Mouse (Mus musculus) Patski (cell line): ENCODE measurements around the gene Rapgef4. TPM values are rescaled to one million over a fixed set of nuclear protein-coding genes. Genes with fewer than 3 reads are reported as not detected.

Source experiments
- ATAC-seq: fragments of 100-300 bp; one replicate; pipeline ENCODE4 v1.8.0; 2021
- CTCF ChIA-PET: fragments of 350-600 bp; sonication (Branson Sonifier 250); formaldehyde crosslinking; loops from one replicate; lab custom pipeline; 2022; ENCODE audit warnings: inconsistent platforms; lab: Charles Lee
- POLR2A ChIA-PET: fragments of 350-600 bp; sonication (Branson Sonifier 250); formaldehyde crosslinking; loops from one replicate; lab custom pipeline; 2022; ENCODE audit warnings: antibody characterized with exemption, inconsistent platforms; lab: Charles Lee
- DNase-seq: peaks from one replicate; pipeline ENCODE4 v3.0.0-alpha.2; 2011; ENCODE audit warnings: low read depth, low spot score
- H3K27me3 ChIP-seq: fragments of 371-371 bp; one replicate; pipeline ENCODE4 v1.5.1; 2021
- CTCF ChIP-seq: fragments of 100-300 bp; IDR thresholded peaks from one replicate; pipeline ENCODE4 v1.5.1; 2021
- in situ Hi-C: fragments of 300-500 bp; cut with MboI; formaldehyde crosslinking; loops from 3 replicates; pipeline ENCODE4 v1.11.1; 2018; ENCODE audit warnings: low pct_unique_long_range_greater_than_20kb, mixed read lengths
- polyA plus RNA-seq: library from polyadenylated mRNA; unstranded; gene quantifications from one replicate; pipeline ENCODE4 v1.2.3, GENCODE M21; 2021

The Rapgef4 gene
- polyA plus RNA-seq, 1 experiment from 2014 or later = 0.23 TPM

GRCm38 (mm10) chr2:72241714-72242472, 260.9 kb downstream of the Rapgef4 start:
- no peak for TF ChIP-seq CTCF
- H3K27me3 ChIP-seq = no peaks in the 10 kb centered on the region
- POLR2A ChIA-PET = no interaction called here
- ATAC-seq = no peak
- in situ Hi-C loops = no loop called here
- DNase-seq = no peak
- CTCF ChIA-PET = interaction anchor here (1.4 kb wide), 1 partner anchor 9 kb away, joined by 3 read pairs; no protein-coding TSS in a partner anchor

DNA sequence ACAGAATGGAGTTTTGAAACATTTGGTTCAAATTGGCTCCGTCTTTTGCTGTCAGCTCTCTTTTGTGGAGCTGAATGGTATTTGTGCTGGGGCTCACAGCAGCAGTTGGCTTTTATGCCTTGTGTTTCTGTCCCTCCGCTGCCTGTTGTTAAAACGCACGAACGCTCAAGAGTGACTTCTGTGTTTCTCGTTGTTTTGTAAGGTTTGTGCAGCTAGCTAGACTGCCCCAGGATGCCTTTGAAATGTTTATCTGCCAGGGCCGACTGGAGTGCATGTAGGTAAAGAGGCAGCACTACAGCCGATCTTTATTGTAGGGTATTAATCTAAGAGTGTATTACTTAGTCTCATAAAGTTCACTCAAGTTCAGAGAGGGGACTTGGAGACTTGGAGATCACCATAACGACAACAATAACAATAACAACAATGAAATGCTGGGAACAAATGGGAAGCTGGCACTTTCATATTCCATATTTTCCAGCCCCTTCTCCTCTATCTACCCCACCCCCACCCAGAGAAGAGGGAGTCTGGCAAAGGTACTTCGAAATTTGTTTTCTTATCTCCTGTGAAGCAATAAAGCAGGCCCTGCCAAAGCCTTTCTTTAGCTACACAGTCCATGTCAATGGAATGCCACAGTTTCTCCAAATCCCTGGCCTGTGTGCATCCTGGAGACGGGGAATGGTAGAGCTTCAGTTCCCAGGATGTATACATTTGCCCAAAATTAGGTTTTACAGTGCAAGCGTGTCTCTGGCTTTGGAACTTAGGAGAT, 262.1 kb downstream of the Rapgef4 start:
- in situ Hi-C loops = no loop called here
- DNase-seq = no peak
- no peak for TF ChIP-seq CTCF
- H3K27me3 ChIP-seq = no peaks in the 10 kb centered on the region
- ChIA-PET POLR2A (no interaction called here), CTCF (interaction anchor here (1.4 kb wide), 1 partner anchor 8 kb away, joined by 3 read pairs; no protein-coding TSS in a partner anchor)
- no peak for ATAC-seq

GRCm38 (mm10) chr2:72245631-72246030, 264.6 kb downstream of the Rapgef4 start:
- in situ Hi-C loops = no loop called here
- DNase-seq (no peak), ATAC-seq (no peak)
- ChIA-PET CTCF (interaction anchor here (1.0 to 3.2 kb wide), 4 partner anchors 11 to 144 kb away, joined by 3 to 8 read pairs (median 4); no protein-coding TSS in a partner anchor), POLR2A (no interaction called here)
- TF ChIP-seq CTCF = no peak
- no peaks in the 10 kb centered on the region for H3K27me3 ChIP-seq

DNA sequence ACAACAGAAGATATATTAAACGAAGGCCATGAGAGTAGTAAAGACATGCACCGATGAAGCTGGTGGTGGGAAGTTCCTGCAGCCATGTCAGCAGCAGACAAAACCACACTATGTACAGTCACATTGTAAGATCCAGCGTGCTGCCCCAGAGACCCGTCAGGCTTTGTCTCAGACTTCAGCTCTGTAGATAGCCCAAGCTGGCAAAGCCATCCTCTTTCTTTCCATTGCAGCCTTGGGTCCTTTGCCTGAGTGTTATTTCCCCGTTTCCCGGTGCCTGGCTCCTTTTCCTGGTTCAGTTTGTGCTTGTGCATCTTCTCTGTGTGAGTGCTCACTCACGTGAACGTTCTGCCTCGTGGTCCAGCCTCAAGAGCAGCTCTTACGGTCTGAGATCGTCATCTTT, 265.3 kb downstream of the Rapgef4 start:
- CTCF ChIA-PET = interaction anchor here (1.0 to 3.2 kb wide), 3 partner anchors 12 to 143 kb away, joined by 3 to 8 read pairs (median 4); no protein-coding TSS in a partner anchor
- no peak for ATAC-seq
- POLR2A ChIA-PET = no interaction called here
- no peak for DNase-seq
- TF ChIP-seq CTCF = no peak
- H3K27me3 ChIP-seq = no peaks in the 10 kb centered on the region
- in situ Hi-C loops = no loop called here

- POLR2A ChIA-PET = no interaction called here
- no peak for TF ChIP-seq CTCF
- in situ Hi-C loops = no loop called here
Observed at GRCm38 (mm10) chr2:72247819-72248218, 266.8 kb downstream of the Rapgef4 start.

GRCm38 (mm10) chr2:72252510-72253505, 271.8 kb downstream of the Rapgef4 start:
- peaks cover 5% of the 10 kb centered on the region for H3K27me3 ChIP-seq
- no peak for TF ChIP-seq CTCF
- in situ Hi-C loops = no loop called here
- no peak for DNase-seq
- ChIA-PET POLR2A (no interaction called here), CTCF (no interaction called here)
- ATAC-seq = no peak

More at GRCm38 (mm10) chr2:72247819-72248218, 266.8 kb downstream of the Rapgef4 start:
- DNase-seq = no peak
- no peak for ATAC-seq
- H3K27me3 ChIP-seq = no peaks in the 10 kb centered on the region
- CTCF ChIA-PET = interaction anchor here (3.2 kb wide), 1 partner anchor 13 kb away, joined by 8 read pairs; no protein-coding TSS in a partner anchor

DNA sequence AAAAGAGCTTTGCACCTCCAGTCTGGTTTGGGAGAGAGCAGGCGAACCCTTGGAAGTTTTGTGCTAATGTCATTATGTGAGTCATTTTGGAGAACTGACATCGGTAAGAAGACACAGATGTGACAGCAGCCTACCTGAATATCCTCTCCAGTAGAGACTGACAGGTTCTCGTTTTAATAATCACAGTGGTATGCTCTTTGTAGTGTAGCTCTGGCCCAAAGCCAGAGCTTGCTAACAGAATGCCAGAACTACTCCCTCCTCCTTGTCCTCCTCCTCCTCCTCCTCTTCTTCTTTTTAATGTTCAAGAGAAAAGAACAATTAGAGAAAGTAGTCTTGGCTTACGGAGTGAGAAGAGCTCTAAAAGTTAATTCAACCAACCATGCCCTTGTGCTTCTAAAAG, 272.8 kb downstream of the Rapgef4 start:
- ChIA-PET CTCF (interaction anchor here (0.9 kb wide), 1 partner anchor 18 kb away, joined by 4 read pairs; no protein-coding TSS in a partner anchor), POLR2A (interaction anchor here (0.6 kb wide), 2 partner anchors 9 to 1159 kb away, joined by 3 read pairs; no protein-coding TSS in a partner anchor)
- H3K27me3 ChIP-seq = peaks cover 5% of the 10 kb centered on the region
- DNase-seq (no peak), ATAC-seq (no peak)
- in situ Hi-C loops = no loop called here
- no peak for TF ChIP-seq CTCF

- no peak for DNase-seq
Observed at GRCm38 (mm10) chr2:72254813-72255582, 274.0 kb downstream of the Rapgef4 start.

DNA sequence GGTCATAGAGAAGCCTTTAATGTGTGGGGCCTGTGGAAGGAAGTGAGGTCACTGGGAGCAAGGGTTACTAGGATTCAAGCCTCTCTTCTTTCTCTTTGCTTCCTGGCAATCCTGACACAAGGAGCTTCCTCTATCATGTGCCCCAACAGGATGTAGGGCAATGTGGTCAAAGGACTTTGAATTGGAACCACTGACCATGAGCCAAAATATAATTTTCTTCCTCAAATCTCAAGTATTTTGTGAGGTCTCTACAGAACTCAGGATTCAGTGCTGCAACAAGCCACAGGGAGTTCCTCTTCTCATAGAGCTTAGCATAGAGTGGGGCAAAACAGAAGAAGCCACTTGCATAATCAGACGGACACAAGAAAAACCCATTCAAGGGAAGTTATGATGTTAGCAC, 279.7 kb downstream of the Rapgef4 start:
- in situ Hi-C loops = no loop called here
- TF ChIP-seq CTCF = no peak
- CTCF ChIA-PET = interaction anchor here (2.5 kb wide), 1 partner anchor 26 kb away, joined by 8 read pairs; no protein-coding TSS in a partner anchor
- H3K27me3 ChIP-seq = peaks cover 5% of the 10 kb centered on the region
- DNase-seq (no peak), ATAC-seq (no peak)
- POLR2A ChIA-PET = interaction anchor here (2.1 kb wide), 1 partner anchor 15 kb away, joined by 4 read pairs; no protein-coding TSS in a partner anchor

More at GRCm38 (mm10) chr2:72254813-72255582, 274.0 kb downstream of the Rapgef4 start:
- CTCF ChIA-PET = interaction anchor here (0.9 kb wide), 1 partner anchor 19 kb away, joined by 4 read pairs; no protein-coding TSS in a partner anchor
- in situ Hi-C loops = no loop called here
- no peak for TF ChIP-seq CTCF
- peaks cover 5% of the 10 kb centered on the region for H3K27me3 ChIP-seq
- no peak for ATAC-seq
- POLR2A ChIA-PET = no interaction called here
